Mouse (Mus musculus): ENCODE results near the gene Vmn2r86.
"Not testable (repeated sequence)": the region's sequence is repeated elsewhere in the genome, so short reads cannot be mapped to it uniquely, and the experiment has no call there.

The Vmn2r86 gene

DNA sequence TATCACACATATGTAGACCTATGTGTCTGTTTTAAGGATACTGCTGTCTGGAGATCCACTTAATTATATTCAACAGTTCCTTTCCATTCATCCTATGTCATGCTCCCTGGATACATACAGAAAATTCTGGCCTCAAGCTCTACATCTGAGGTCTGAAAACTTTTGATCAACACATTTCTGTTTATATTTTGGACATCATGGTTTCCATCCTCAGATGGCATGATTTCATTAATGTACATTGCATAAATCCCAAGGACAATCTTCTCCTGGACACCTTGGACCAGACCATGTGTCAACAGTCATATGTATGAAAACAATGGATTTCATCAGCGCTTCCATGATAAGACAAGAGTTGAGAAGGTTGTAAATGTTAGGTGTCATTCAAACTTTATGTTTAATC lies at the start of gene Vmn2r86:
Gene Vmn2r86, minus strand, starts transcription at position 101 of the 400 bp plus-strand sequence.
- DNase-seq (ENCODE audit: low spot score), result not testable (repeated sequence)

- no peak for DNase-seq (ENCODE audit: low spot score)
Measured at GRCm38 (mm10) chr10:130497296-130497695, 41.4 kb upstream of the Vmn2r86 start, which contains the start of gene Vmn2r87. Vmn2r87 (minus strand) TSS chr10:130497396.

- no peak for DNase-seq (ENCODE audit: low spot score)
Measured at GRCm38 (mm10) chr10:130470311-130470760, 14.5 kb upstream of the Vmn2r86 start.

- no peak for DNase-seq (ENCODE audit: low spot score)
Measured at GRCm38 (mm10) chr10:130444776-130445175, 11.1 kb downstream of the Vmn2r86 start.

DNA sequence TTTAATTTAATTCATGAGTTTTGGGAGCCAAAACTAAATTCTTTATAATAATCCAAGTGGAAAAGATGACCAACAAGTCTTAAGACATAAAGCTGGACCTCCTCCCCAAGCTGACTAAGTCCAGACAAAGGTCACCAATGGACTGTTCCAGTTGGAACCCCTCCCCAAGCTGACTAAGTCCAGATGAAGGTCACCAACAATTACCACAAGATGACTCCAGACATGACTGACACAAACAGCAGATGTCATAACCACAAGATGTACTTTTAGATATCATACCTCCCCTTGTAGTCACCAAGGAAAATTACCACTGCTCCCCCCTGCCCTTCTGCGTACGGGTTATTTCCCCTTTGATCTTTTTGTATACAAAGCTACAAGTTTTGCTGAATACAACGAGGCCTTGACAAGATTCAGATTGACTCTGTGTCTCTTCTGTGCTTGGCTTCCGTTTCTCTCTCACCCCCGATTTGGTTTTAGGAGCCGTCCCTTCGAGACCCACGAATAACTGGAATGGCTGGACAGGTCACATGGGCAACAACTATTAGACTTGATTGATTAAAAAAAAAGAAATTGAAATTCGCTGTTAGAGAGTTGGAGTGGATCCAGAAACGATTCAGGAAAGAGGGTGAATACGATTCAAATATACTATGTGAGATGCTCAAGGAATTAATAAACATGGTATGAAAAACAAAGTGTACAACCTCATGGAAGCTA lies 21.5 kb downstream of the Vmn2r86 start:
- not testable (repeated sequence) for DNase-seq (ENCODE audit: low spot score)

- not testable (repeated sequence) for DNase-seq (ENCODE audit: low spot score)
Measured at GRCm38 (mm10) chr10:130429603-130430002, 26.2 kb downstream of the Vmn2r86 start, which contains the start of gene Vmn2r85. Vmn2r85 (minus strand) TSS chr10:130429703.

DNA sequence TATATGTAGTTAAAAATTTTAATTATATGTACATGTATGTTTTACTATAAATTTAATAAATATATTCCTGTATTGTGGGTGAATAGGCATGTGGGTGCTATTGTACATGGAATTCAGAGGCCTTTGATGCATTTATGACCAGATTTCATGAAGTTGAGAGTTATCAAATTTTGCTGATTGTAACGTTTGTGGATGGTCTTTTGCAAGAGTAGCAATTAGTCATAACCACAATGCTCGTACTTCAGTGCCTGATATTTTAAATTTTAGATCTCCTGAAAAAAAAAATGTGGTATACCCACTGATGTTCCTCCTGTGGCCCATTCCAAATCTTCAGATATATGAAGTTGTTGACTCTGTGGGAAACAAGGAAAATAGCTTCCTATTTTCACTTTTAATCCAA lies 33.5 kb downstream of the Vmn2r86 start:
- not testable (repeated sequence) for DNase-seq (ENCODE audit: low spot score)

GRCm38 (mm10) chr10:130420401-130420800 lies 35.4 kb downstream of the Vmn2r86 start:
- no peak for DNase-seq (ENCODE audit: low spot score)

GRCm38 (mm10) chr10:130419954-130420353 lies 35.9 kb downstream of the Vmn2r86 start:
- not testable (repeated sequence) for DNase-seq (ENCODE audit: low spot score)

DNA sequence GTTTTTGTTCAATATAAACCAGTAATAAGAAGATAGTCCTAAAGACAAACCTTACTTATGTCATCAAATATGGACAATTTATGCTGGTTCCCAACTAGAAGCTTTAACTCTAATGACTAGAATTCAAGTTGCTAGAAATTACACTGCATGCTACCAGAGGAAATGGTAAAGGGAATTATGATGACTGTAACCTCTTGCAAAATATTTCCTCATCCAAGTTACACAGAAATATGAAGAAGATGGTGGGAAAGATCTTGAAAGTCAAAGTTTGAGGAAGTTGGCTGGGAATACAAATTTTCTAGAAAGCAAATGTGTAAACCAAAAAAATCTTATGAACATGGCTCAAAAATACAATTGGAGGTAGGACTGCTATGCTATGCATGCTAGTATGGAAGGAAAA lies 39.5 kb downstream of the Vmn2r86 start:
- DNase-seq (ENCODE audit: low spot score), result not testable (repeated sequence)

DNA sequence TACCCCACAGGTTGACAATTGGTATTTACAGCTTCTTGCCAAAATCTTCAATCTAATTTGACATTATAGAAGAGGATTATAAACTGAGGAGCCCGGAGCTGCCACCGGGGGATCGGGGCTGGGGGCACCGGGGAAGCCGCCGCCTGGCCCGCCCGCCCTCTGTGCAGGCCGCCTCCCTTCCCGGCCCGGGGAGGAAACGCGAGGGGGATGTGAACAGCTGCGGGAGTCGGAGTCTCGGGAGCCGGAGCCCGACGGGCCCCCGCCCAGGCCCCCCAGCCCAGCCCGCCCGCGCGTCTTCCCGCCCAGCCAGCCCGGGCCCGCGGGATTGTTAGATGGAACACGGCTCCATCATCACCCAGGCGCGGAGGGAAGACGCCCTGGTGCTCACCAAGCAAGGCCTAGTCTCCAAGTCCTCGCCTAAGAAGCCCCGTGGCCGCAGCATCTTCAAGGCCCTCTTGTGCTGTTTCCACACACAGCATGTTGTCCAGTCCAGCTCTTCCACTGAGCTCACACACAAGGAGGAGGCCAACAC lies 43.6 kb downstream of the Vmn2r86 start:
- DNase-seq (ENCODE audit: low spot score), result not testable (repeated sequence)

DNA sequence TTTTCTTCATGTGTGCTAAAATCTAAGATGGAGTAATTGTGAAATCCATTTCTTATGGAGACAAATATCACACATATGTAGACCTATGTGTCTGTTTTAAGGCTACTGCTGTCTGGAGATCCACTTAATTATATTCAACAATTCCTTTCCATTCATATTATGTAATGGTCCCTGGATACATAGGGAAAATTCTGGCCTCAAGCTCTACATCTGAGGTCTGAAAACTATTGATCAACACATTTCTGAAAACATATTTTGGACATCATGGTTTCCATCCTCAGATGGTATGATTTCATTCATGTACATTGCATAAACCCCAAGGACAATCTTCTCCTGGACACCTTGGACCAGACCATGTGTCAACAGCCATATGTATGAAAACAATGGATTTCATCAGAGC lies 61.6 kb downstream of the Vmn2r86 start, which contains the start of gene Vmn2r84:
Gene Vmn2r84, minus strand, starts transcription at position 101 of the 400 bp plus-strand sequence.
- DNase-seq (ENCODE audit: low spot score), result no peak

Data from spleen, adult 12 weeks (tissue).